Mouse (Mus musculus): Measurements from ENCODE around the gene Nol6. TPM values are rescaled to one million over a fixed set of nuclear protein-coding genes. Genes with fewer than 3 reads are reported as not detected.
A peak's percentile ranks its signal among the peaks of the same experiment; 100 is the strongest.

Nol6 gene
- total RNA-seq, 1 experiment, result 67.5 TPM

DNA sequence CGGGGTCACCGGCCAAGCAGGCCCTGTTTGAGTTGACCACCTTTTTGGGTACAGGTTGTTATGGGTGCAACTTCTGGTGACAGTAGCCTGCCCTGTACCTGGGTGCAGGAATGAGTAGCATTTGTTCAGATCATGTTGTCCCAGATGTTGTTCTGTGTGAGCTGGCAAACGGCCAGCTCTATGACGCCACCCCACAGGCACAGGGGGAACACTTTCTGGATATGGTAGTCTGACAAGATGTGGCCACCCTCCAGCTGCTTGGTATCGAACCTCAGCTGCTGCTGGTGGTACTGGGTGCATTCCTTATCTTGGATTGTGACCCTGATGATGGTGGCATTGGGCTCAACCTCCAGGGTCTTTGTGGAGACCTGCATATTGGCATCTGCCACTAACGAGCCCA, 8.2 kb upstream of the Nol6 start:
- no peaks in the 10 kb centered on the region for H3K9me3 ChIP-seq (ENCODE audit: control insufficient read depth, insufficient read depth, low read depth, low read length)
- H3K36me3 ChIP-seq (ENCODE audit: control insufficient read depth, insufficient read depth, low read length, poor library complexity, severe bottlenecking), result no peaks in the 10 kb centered on the region
- H3K4me1 ChIP-seq (ENCODE audit: control insufficient read depth in 2 of 2, insufficient read depth in 2 of 2, low read length in 2 of 2, poor library complexity in 1 of 2), result no peaks in the 10 kb centered on the region; a peak in 1 of 4 replicates
- H3K9ac ChIP-seq (ENCODE audit: insufficient read depth, low read depth, low read length, poor library complexity, severe bottlenecking), result no peak overlapping the region
- H3K4me3 ChIP-seq (ENCODE audit: insufficient read depth in 1 of 2, low read depth in 1 of 2, low read length in 2 of 2, poor library complexity in 1 of 2, severe bottlenecking in 1 of 2), result no peak overlapping the region
- no peak overlapping the region for H3K27ac ChIP-seq (ENCODE audit: insufficient read depth, low read depth, low read length, poor library complexity, severe bottlenecking)
- in situ Hi-C loops (cut with MboI; ENCODE audit: low sequenced_read_pairs in 2 of 2, unreplicated experiment in 2 of 2), result no loop called here
- TF ChIP-seq ZC3H11A (IDR thresholded peaks at IDR 0.05; ENCODE audit: borderline replicate concordance, low read depth, low read length) (no peak), HCFC1 (IDR thresholded peaks at IDR 0.05; ENCODE audit: borderline replicate concordance, insufficient read depth, low read length) (no peak), CHD2 (IDR thresholded peaks at IDR 0.05; ENCODE audit: low read depth, low read length) (no peak), ZNF384 (IDR thresholded peaks at IDR 0.05; ENCODE audit: low read depth, low read length) (no peak), MAFK (IDR thresholded peaks at IDR 0.05; ENCODE audit: insufficient read depth, low read depth, low read length) (no peak)
- no peak for DNase-seq (ENCODE audit: low read depth, low spot score)

DNA sequence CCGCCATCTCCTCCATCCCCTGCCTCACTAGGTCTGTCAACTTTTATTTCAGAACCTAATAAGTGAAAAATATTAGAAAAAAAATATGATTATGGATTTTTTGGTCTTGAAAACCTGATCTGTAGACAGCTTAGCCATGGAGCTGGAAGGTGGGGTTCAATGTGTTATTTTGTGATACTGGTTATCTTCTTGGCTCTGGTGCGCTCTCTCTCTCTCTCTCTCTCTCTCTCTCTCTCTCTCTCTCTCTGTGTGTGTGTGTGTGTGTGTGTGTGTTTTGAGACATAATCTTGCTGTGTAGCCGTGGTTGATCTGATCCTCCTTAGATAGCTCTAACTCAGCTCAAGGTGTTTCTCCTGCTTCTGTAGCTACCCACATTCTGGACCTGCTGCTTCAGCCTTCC, 5.6 kb upstream of the Nol6 start:
- TF ChIP-seq ZNF384 (IDR thresholded peaks at IDR 0.05; ENCODE audit: low read depth, low read length), result no peak
- no peak for TF ChIP-seq MAFK (IDR thresholded peaks at IDR 0.05; ENCODE audit: insufficient read depth, low read depth, low read length)
- no peak for TF ChIP-seq ZC3H11A (IDR thresholded peaks at IDR 0.05; ENCODE audit: borderline replicate concordance, low read depth, low read length)
- no peak for TF ChIP-seq CHD2 (IDR thresholded peaks at IDR 0.05; ENCODE audit: low read depth, low read length)
- TF ChIP-seq HCFC1 (IDR thresholded peaks at IDR 0.05; ENCODE audit: borderline replicate concordance, insufficient read depth, low read length), result no peak

DNA sequence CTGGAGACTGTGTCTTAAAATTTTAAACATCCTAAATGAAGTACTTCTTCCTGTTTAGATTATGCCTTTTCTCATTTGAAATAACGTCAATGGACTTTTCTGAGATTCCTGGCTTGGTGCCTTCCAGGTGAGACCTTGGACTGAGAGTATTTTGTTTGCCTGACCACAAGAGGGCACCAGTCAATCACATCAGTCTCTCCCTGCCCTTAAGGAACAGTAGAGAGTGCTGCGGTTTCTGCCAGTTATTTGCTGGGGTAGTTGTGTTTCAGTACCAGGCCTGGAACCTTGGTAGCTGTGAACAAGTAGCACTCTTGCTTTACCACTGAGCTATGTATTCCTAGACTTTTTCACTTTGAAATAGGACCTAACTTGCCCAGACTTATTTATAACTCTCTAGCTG, 5.2 kb upstream of the Nol6 start:
- no peaks in the 10 kb centered on the region for H3K36me3 ChIP-seq (ENCODE audit: control insufficient read depth, insufficient read depth, low read length, poor library complexity, severe bottlenecking)
- H3K4me3 ChIP-seq (ENCODE audit: insufficient read depth in 1 of 2, low read depth in 1 of 2, low read length in 2 of 2, poor library complexity in 1 of 2, severe bottlenecking in 1 of 2), result no peak overlapping the region
- no peaks in the 10 kb centered on the region for H3K9me3 ChIP-seq (ENCODE audit: control insufficient read depth, insufficient read depth, low read depth, low read length)
- no peak overlapping the region for H3K9ac ChIP-seq (ENCODE audit: insufficient read depth, low read depth, low read length, poor library complexity, severe bottlenecking)
- DNase-seq (ENCODE audit: low read depth, low spot score), result peak; percentile 59
- no peaks in the 10 kb centered on the region for H3K4me1 ChIP-seq (ENCODE audit: control insufficient read depth in 2 of 2, insufficient read depth in 2 of 2, low read length in 2 of 2, poor library complexity in 1 of 2)
- TF ChIP-seq CHD2 (IDR thresholded peaks at IDR 0.05; ENCODE audit: low read depth, low read length), result no peak
- TF ChIP-seq ZC3H11A (IDR thresholded peaks at IDR 0.05; ENCODE audit: borderline replicate concordance, low read depth, low read length), result peak; percentile 69
- no peak for TF ChIP-seq ZNF384 (IDR thresholded peaks at IDR 0.05; ENCODE audit: low read depth, low read length)
- TF ChIP-seq MAFK (IDR thresholded peaks at IDR 0.05; ENCODE audit: insufficient read depth, low read depth, low read length), result no peak
- no peak for TF ChIP-seq HCFC1 (IDR thresholded peaks at IDR 0.05; ENCODE audit: borderline replicate concordance, insufficient read depth, low read length)
- in situ Hi-C loops (cut with MboI; ENCODE audit: low sequenced_read_pairs in 2 of 2, unreplicated experiment in 2 of 2), result no loop called here
- H3K27ac ChIP-seq (ENCODE audit: insufficient read depth, low read depth, low read length, poor library complexity, severe bottlenecking), result no peak overlapping the region

More for the DNA sequence above, 5.6 kb upstream of the Nol6 start:
- Histone ChIP-seq H3K9ac (ENCODE audit: insufficient read depth, low read depth, low read length, poor library complexity, severe bottlenecking) (no peak overlapping the region), H3K4me1 (ENCODE audit: control insufficient read depth in 2 of 2, insufficient read depth in 2 of 2, low read length in 2 of 2, poor library complexity in 1 of 2) (no peaks in the 10 kb centered on the region), H3K27ac (ENCODE audit: insufficient read depth, low read depth, low read length, poor library complexity, severe bottlenecking) (no peak overlapping the region), H3K36me3 (ENCODE audit: control insufficient read depth, insufficient read depth, low read length, poor library complexity, severe bottlenecking) (no peaks in the 10 kb centered on the region), H3K9me3 (ENCODE audit: control insufficient read depth, insufficient read depth, low read depth, low read length) (no peaks in the 10 kb centered on the region), H3K4me3 (ENCODE audit: insufficient read depth in 1 of 2, low read depth in 1 of 2, low read length in 2 of 2, poor library complexity in 1 of 2, severe bottlenecking in 1 of 2) (no peak overlapping the region)
- DNase-seq (ENCODE audit: low read depth, low spot score), result no peak
- in situ Hi-C loops (cut with MboI; ENCODE audit: low sequenced_read_pairs in 2 of 2, unreplicated experiment in 2 of 2), result no loop called here

DNA sequence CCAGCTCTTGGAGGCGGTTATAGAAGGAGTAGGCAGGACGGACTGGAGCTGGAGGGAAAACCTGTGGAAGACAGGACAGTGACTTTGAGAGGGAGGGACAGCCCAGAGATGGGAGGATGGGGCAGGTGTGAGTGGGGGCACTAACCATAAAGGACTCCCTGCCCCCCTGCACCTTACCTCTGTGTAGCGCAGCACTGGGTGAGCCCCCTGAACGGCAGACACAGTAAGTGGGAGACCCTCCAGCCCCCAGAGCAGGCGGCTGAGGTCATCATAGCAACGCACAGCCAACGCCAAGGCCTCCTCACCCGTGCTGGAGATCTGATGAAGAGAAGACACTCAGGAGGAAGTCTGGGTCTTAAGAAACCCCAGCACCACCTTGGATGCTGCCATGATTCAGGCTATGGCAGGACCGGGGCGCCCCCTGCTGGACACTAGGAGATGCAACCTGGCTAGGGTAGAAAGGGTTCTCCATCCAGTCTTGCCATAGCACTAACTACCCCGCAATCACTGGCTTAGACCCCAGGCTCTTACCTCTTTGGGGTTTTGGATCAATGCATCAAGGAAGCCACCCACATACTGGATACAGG, 5.5 kb downstream of the Nol6 start:
- Histone ChIP-seq H3K9me3 (ENCODE audit: control insufficient read depth, insufficient read depth, low read depth, low read length) (no peaks in the 10 kb centered on the region), H3K36me3 (ENCODE audit: control insufficient read depth, insufficient read depth, low read length, poor library complexity, severe bottlenecking) (peaks cover 83% of the 10 kb centered on the region), H3K27ac (ENCODE audit: insufficient read depth, low read depth, low read length, poor library complexity, severe bottlenecking) (no peak overlapping the region), H3K4me1 (ENCODE audit: control insufficient read depth in 2 of 2, insufficient read depth in 2 of 2, low read length in 2 of 2, poor library complexity in 1 of 2) (peaks cover 0 to 15% of the 10 kb centered on the region in 2 experiments; a peak in 3 of 4 replicates), H3K9ac (ENCODE audit: insufficient read depth, low read depth, low read length, poor library complexity, severe bottlenecking) (no peak overlapping the region), H3K4me3 (ENCODE audit: insufficient read depth in 1 of 2, low read depth in 1 of 2, low read length in 2 of 2, poor library complexity in 1 of 2, severe bottlenecking in 1 of 2) (no peak overlapping the region)
- peak; percentile 84 for DNase-seq (ENCODE audit: low read depth, low spot score)
- in situ Hi-C loops (cut with MboI; ENCODE audit: low sequenced_read_pairs in 2 of 2, unreplicated experiment in 2 of 2), result loop anchor here in 1 of 2 experiments (5.0 kb wide), 1 partner anchor 61 kb away; no protein-coding TSS in a partner anchor
- TF ChIP-seq MAFK (IDR thresholded peaks at IDR 0.05; ENCODE audit: insufficient read depth, low read depth, low read length), result no peak
- peak; percentile 75; the same call in 1 of the 2 replicates for TF ChIP-seq ZC3H11A (IDR thresholded peaks at IDR 0.05; ENCODE audit: borderline replicate concordance, low read depth, low read length)

Measured in ES-E14 (cell line).